Mouse (Mus musculus): ENCODE measurements around the gene Ptpn20. TPM values are rescaled to one million over a fixed set of nuclear protein-coding genes. Genes with fewer than 3 reads are reported as not detected.

The Ptpn20 gene
- polyA plus RNA-seq (2012; fragmentation: generic; extraction: Trizol), result not detected

DNA sequence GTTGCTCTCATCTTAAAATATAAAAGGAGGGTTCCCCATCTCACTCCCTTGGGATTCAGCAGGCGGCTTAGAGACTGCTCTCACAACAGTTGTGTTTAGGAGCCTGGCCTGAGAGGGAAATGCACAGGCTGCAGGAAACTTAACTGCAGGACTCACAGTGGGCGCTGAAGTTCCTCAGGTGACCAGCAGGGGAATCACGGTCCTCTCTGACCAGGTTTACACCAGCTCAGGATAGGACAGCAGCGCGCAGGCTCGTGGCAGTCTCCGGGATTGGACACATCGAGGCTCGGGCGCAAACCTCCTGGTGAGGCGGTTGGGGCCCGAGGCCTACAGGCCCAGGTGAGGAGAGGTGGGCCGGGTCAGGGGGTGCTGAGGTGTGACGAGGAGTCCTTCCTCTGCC, at the start of gene Ptpn20:
Gene Ptpn20, plus strand, starts transcription at position 257 of the 400 bp plus-strand sequence.

Other genes starting within 250 kb of the Ptpn20 start
- 1 to 10 TPM in 1 of 2 experiments, under 1 TPM in 1; 0.20 to 3.4 TPM for gene Mapk8, start 142.0 kb upstream of the Ptpn20 start, polyA plus RNA-seq (2012; fragmentation: generic; extraction: Trizol)
- not detected for gene Frmpd2, start 117.5 kb upstream of the Ptpn20 start, polyA plus RNA-seq (2012; fragmentation: generic; extraction: Trizol)

Measured in C3H10T1/2 (cell line).